Mouse (Mus musculus): ENCODE results near the gene Slc24a3. TPM values are rescaled to one million over a fixed set of nuclear protein-coding genes. Genes with fewer than 3 reads are reported as not detected.

Slc24a3 gene
- polyA plus RNA-seq, 1 experiment, result 11.8 TPM

DNA sequence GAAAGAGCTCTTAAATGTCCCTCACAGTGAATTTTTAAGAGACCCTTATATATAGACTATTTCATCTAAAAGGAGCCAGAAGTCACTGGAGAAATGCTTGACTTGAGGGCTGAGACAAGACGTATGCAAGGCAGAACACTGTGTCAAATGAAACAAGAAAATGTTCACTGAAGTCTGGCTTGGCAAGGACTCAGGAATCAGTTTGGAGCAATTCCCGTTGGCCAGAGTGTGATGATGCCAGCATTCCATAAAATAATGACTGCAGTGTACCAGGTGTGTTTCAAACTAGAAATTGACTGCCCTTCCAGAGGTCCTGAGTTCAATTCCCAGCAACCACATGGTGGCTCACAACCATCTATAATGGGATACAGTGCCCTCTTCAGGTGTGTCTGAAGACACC, 196.1 kb downstream of the Slc24a3 start:
- 31% methylated on average over 2 of the region's 2 CpGs for WGBS
- no peak overlapping the region for H3K4me3 ChIP-seq (replicated peaks; ENCODE audit: extremely low read depth, low read depth, low read length)
- DNase-seq, result no peak
- no peaks in the 10 kb centered on the region for H3K4me1 ChIP-seq (ENCODE audit: control insufficient read depth, insufficient read depth, low read length)
- TF ChIP-seq CTCF (IDR thresholded peaks at IDR 0.05; ENCODE audit: insufficient read depth, low read length) (no peak), POLR2A (IDR thresholded peaks at IDR 0.05; ENCODE audit: borderline replicate concordance, extremely low read depth, low read depth, low read length) (no peak)

DNA sequence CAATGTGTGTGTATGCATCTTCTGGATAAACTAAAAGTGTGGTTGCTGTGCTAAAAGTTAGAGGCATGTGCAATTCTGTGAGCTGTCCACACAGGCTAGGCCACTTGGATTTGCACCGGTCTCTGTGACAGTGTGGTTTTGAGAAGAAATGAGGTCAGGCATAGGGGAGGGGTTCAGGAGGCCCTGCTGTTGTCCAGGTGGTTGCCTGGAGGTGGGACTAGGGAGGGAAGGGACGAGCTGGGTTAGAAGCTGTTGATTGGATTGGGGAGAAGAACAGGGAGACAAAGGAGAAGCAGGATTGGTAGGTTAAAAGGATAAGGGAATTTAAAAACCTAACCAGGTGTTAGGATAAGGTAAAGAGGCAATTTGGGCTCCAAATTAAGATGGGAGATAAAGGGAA, 201.1 kb downstream of the Slc24a3 start:
- peaks cover 5% of the 10 kb centered on the region for H3K4me1 ChIP-seq (ENCODE audit: control insufficient read depth, insufficient read depth, low read length)
- no peak for TF ChIP-seq CTCF (IDR thresholded peaks at IDR 0.05; ENCODE audit: insufficient read depth, low read length)
- TF ChIP-seq POLR2A (IDR thresholded peaks at IDR 0.05; ENCODE audit: borderline replicate concordance, extremely low read depth, low read depth, low read length), result no peak
- no peak for DNase-seq
- no peak overlapping the region for H3K4me3 ChIP-seq (replicated peaks; ENCODE audit: extremely low read depth, low read depth, low read length)
- 71% methylated on average over 2 of the region's 2 CpGs for WGBS

DNA sequence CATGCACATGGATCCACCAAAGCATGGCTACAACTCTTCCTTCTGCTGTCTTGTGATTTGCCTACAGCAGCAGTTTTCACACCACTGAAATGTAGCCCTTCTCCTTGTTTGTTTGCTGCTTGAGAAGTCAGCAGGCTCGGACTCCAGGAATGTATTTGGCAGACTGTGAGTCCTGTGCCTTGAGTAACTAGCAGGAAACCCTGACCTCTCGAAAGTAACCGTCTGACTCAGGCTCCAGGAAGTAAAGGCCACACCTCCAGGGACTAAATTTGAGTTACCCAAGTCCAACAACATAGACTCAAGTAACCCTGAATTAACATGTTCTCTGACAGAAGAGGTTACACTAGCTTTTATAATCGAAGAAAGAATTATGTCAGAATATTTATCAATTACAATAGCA, 203.2 kb downstream of the Slc24a3 start:
- TF ChIP-seq POLR2A (IDR thresholded peaks at IDR 0.05; ENCODE audit: borderline replicate concordance, extremely low read depth, low read depth, low read length) (no peak), CTCF (IDR thresholded peaks at IDR 0.05; ENCODE audit: insufficient read depth, low read length) (no peak)
- 24% methylated on average over 4 of the region's 4 CpGs for WGBS
- Histone ChIP-seq H3K4me3 (replicated peaks; ENCODE audit: extremely low read depth, low read depth, low read length) (no peak overlapping the region), H3K4me1 (ENCODE audit: control insufficient read depth, insufficient read depth, low read length) (peaks cover 5% of the 10 kb centered on the region)
- peak; percentile 17 for DNase-seq

DNA sequence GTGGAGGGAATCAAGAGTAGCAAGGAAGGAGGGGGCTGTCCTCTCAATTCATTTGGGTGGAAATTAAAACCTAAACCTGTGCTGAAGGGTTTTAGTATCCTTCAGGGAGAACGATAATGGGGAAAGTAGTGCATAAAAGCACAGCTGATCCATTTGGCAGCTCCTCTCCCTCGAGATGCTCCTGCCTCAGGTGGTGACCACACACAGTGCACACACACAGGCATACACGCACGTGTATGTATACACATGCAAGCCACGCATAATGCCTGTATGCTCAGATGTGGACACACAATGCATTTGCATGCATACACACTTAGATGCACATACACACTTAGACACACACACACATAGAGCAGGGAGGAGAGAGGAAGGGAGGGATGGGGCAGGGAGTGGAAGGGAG, 206.2 kb downstream of the Slc24a3 start:
- Histone ChIP-seq H3K4me1 (ENCODE audit: control insufficient read depth, insufficient read depth, low read length) (peaks cover 5% of the 10 kb centered on the region), H3K4me3 (replicated peaks; ENCODE audit: extremely low read depth, low read depth, low read length) (no peak overlapping the region)
- no peak for TF ChIP-seq CTCF (IDR thresholded peaks at IDR 0.05; ENCODE audit: insufficient read depth, low read length)
- no peak for TF ChIP-seq POLR2A (IDR thresholded peaks at IDR 0.05; ENCODE audit: borderline replicate concordance, extremely low read depth, low read depth, low read length)
- no peak for DNase-seq
- 85% methylated on average over 5 of the region's 5 CpGs for WGBS

DNA sequence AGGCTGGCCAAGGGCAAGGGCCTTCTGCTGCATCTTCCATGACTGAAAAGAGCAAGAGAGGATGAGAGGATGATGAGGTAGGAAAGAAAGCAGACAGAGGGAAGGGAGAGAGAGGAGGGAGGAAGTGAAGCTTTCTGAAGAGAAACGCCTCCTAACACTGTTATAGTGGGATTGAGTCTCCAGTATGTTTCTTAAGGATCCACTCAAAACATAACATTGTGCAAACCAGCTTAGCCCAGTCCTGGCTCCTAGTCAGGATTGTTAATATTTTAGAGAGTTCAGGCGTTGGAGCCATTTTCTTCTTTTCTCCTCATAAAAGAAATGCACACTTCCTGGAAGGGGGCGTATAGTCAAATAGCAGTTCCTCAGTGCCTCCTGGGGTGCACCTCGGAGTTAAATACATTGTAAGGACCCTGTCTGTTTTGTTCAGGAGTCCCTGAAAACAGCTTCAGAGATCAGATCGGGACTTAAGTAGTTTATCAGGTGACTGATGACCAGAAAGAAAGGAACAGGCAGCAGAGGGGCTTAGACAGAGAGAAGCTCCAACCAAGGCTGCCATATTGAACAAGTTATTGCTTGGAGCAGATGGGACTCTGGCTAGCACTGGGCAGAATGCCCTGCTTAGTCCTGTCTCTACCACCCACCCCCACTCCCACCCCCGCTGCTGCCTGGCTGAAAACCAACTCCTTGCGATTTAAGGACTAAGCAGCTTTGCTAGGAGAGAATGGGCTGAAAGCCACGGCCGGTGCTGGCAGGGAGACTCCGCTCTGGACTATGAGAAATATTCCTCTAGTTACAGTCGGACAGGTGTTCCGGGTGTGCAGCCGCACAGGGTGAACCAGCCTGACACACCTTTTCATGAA, 215.6 kb downstream of the Slc24a3 start:
- no peak overlapping the region for H3K4me3 ChIP-seq (replicated peaks; ENCODE audit: extremely low read depth, low read depth, low read length)
- WGBS, result 63% methylated on average over 13 of the region's 13 CpGs
- no peak for TF ChIP-seq CTCF (IDR thresholded peaks at IDR 0.05; ENCODE audit: insufficient read depth, low read length)
- no peak for TF ChIP-seq POLR2A (IDR thresholded peaks at IDR 0.05; ENCODE audit: borderline replicate concordance, extremely low read depth, low read depth, low read length)
- no peak for DNase-seq
- no peaks in the 10 kb centered on the region for H3K4me1 ChIP-seq (ENCODE audit: control insufficient read depth, insufficient read depth, low read length)

DNA sequence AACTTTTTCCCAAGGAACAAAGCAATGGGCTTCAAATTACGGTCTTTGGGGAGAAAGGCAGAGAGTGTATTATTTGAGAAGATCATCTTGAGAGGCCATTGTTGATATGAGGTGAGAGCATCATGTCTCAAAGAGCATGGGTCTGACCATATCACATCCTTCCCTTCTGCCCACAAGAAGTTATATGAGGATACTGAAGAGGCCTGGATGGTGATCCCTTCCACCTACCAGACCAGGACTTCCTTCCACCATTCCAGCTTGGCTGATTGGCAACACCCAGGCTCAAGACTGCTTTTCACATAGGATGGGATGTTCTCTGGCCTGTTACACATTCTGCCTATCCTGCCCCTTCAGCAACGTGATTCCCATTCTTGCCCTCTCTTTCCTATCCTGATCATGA, 216.7 kb downstream of the Slc24a3 start:
- H3K4me3 ChIP-seq (replicated peaks; ENCODE audit: extremely low read depth, low read depth, low read length), result no peak overlapping the region
- 89% methylated on average over 2 of the region's 2 CpGs for WGBS
- DNase-seq, result no peak
- H3K4me1 ChIP-seq (ENCODE audit: control insufficient read depth, insufficient read depth, low read length), result no peaks in the 10 kb centered on the region
- no peak for TF ChIP-seq POLR2A (IDR thresholded peaks at IDR 0.05; ENCODE audit: borderline replicate concordance, extremely low read depth, low read depth, low read length)
- TF ChIP-seq CTCF (IDR thresholded peaks at IDR 0.05; ENCODE audit: insufficient read depth, low read length), result no peak

DNA sequence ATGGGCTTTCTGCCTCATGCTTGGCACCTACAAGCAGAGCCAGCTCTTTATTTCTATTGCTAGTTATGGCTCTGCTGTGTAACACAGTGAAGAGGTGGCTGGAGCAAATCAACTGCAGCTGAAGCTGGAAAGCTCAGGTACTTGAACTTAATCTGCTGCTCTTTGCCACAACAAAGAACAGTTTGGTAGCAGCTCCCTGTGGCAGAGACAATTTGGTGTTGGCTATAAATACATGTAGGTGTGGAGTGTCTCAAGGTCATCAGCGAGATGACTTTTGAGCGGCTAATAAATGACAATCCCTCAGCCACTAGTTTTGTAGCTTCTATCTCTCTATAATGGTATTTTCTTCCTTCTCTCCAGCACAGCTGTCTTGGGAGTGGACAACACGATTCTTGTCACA, 217.7 kb downstream of the Slc24a3 start:
- WGBS, result 86% methylated on average over 3 of the region's 3 CpGs
- H3K4me1 ChIP-seq (ENCODE audit: control insufficient read depth, insufficient read depth, low read length), result no peaks in the 10 kb centered on the region
- H3K4me3 ChIP-seq (replicated peaks; ENCODE audit: extremely low read depth, low read depth, low read length), result no peak overlapping the region
- no peak for TF ChIP-seq POLR2A (IDR thresholded peaks at IDR 0.05; ENCODE audit: borderline replicate concordance, extremely low read depth, low read depth, low read length)
- TF ChIP-seq CTCF (IDR thresholded peaks at IDR 0.05; ENCODE audit: insufficient read depth, low read length), result no peak
- no peak for DNase-seq

DNA sequence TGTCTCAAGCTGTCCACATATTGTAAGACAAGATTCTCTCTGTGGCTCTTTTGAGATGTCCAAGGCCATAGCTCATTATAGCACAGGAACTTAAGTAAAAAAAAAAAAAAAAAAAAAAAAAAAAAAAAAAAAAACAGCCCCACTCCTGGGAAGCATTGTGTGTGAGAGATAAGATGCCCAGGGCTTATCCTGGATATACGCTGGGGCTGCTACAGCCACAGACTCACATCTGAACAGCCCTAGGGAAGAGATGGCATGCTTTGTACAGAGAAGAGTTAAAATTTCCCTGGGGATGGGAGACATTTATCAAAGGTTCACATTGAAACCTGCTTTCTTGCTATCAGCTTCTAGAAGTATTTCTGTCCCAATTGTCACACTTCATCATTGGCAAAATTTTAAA, 218.2 kb downstream of the Slc24a3 start:
- WGBS, result 52% methylated on average over 1 of the region's 1 CpGs
- TF ChIP-seq CTCF (IDR thresholded peaks at IDR 0.05; ENCODE audit: insufficient read depth, low read length) (no peak), POLR2A (IDR thresholded peaks at IDR 0.05; ENCODE audit: borderline replicate concordance, extremely low read depth, low read depth, low read length) (no peak)
- no peak for DNase-seq
- H3K4me3 ChIP-seq (replicated peaks; ENCODE audit: extremely low read depth, low read depth, low read length), result no peak overlapping the region
- no peaks in the 10 kb centered on the region for H3K4me1 ChIP-seq (ENCODE audit: control insufficient read depth, insufficient read depth, low read length)

DNA sequence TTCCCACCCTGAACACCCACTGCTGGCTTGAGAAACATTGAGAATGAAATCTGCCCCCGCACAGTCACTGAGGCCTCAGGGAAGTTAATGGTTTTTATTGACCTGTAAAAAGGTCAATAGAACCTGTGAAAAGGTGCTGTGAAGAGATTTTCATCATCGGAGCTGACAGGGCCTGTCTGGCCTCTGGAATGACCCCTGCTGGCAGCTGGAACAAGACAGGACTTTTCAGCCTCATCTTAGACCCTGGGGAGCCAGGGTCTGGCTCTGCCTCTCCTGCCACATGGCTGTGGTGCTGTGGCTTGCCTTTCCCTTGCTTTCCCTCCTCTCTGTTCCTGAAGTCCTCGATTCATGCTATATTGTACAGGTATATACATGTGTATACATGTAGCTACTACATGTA, 228.2 kb downstream of the Slc24a3 start:
- DNase-seq, result no peak
- TF ChIP-seq CTCF (IDR thresholded peaks at IDR 0.05; ENCODE audit: insufficient read depth, low read length), result no peak
- no peak for TF ChIP-seq POLR2A (IDR thresholded peaks at IDR 0.05; ENCODE audit: borderline replicate concordance, extremely low read depth, low read depth, low read length)
- WGBS, result 56% methylated on average over 3 of the region's 3 CpGs
- Histone ChIP-seq H3K4me1 (ENCODE audit: control insufficient read depth, insufficient read depth, low read length) (no peaks in the 10 kb centered on the region), H3K4me3 (replicated peaks; ENCODE audit: extremely low read depth, low read depth, low read length) (no peak overlapping the region)

DNA sequence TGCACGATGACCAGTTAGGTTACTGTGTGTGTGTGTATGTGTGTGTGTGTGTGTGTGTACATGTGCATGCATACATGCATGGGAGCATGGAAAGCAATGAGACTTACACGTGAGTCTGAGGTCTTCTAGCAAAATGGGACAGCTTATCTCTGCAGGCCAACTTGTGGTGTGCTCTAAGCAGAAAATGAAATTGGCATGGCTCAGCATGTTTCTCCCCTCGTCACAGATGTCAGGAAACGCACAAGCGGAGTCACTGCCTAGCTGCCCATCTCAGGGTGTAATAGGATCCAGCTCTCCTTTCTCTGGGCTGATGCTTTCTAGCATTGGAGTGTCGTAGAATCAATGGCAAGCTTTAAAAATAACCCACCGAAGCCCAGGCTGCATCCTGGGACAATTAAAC, 229.0 kb downstream of the Slc24a3 start:
- 63% methylated on average over 7 of the region's 7 CpGs for WGBS
- no peaks in the 10 kb centered on the region for H3K4me1 ChIP-seq (ENCODE audit: control insufficient read depth, insufficient read depth, low read length)
- H3K4me3 ChIP-seq (replicated peaks; ENCODE audit: extremely low read depth, low read depth, low read length), result no peak overlapping the region
- no peak for DNase-seq
- TF ChIP-seq POLR2A (IDR thresholded peaks at IDR 0.05; ENCODE audit: borderline replicate concordance, extremely low read depth, low read depth, low read length) (no peak), CTCF (IDR thresholded peaks at IDR 0.05; ENCODE audit: insufficient read depth, low read length) (no peak)
